Mouse (Mus musculus): ENCODE measurements around the gene Cyb5d1. TPM values are rescaled to one million over a fixed set of nuclear protein-coding genes. Genes with fewer than 3 reads are reported as not detected.

Gene Cyb5d1
- total RNA-seq, 2 experiments from 2014 or later = 21.3 to 22.1 TPM

DNA sequence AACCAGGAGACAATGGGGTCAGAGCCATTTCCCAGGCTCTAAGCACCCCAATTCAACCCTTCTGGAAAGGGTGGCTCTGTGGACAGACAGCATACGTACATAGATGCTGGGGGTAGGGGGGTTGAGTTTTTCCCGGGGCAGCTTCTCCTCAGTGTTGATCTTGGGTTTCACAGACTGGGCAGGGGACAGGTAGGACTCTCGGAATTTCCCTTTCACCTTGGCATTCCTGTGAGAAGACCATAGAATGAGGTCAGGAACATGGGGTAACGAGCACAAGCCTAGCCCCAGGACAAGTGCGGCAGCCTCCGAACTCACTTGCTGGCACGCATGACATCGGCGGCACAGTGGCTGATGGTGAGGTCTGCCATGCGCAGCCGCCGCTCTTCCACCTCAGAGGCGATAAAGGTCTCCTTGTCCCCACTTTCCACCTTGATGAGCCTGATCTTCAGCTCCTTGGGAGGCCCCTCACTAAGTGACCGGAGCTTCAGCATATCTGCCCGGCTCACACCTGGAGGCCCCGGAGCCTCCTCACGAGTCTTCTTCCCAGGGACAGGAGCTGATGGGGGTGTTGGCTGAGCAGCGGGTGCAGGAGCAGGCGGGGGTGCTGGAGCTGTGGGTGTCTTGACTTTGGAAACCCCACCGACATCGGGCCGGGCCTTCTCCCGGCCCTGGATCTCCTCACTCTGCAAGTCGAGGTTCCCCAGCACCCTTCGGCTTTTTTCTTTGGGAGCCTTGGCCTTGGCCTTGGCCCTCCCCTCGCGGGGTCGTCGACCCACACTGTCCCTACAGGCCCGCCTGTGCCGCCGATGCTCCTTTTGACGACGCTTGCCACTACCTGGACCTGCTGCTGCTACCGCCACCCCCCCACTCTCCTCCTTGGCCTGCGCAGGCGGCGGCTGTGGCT lies 8.5 kb upstream of the Cyb5d1 start:
- DNase-seq = peak; percentile 17

DNA sequence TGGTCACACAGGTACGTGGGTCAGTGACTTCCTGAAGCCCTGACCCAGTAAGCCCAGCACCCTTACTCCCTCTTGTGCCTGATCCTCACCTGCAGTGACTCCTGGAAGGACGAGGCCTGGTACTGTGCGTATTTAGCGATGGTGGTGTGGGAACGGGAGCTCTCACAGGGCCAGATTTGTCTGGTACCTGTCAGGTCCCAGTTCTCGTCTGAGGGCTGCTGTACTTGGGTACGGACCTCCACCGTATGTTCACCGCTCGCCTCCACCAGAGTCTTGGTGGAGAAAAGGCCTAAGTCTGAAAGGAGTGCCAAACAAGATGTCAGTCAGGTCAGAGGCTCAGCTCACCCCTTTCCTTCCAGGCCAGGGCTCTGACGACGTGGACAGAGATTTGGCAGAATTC lies 6.6 kb upstream of the Cyb5d1 start:
- DNase-seq = no peak

DNA sequence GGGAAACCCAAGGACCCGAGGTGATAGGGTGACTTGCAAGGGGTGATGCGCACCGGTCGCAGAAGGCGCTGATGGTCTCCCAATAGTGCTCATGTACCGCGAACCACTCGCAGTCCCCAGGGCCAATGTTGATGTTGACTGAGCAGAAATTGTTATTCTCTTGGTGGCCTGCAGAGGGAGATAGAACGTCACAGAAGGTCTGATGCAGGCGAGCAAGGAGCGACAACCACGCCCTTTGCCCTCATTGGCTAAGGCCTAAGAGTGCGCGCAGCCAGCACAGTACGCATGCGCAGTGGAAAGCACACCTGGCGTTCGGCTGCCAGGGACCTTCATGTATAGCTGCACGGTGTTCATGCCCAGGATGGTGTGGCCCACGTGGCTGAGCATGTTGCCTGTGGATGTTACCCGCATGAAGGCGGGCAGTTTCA lies 5.8 kb upstream of the Cyb5d1 start:
- peak; percentile 89 for DNase-seq

DNA sequence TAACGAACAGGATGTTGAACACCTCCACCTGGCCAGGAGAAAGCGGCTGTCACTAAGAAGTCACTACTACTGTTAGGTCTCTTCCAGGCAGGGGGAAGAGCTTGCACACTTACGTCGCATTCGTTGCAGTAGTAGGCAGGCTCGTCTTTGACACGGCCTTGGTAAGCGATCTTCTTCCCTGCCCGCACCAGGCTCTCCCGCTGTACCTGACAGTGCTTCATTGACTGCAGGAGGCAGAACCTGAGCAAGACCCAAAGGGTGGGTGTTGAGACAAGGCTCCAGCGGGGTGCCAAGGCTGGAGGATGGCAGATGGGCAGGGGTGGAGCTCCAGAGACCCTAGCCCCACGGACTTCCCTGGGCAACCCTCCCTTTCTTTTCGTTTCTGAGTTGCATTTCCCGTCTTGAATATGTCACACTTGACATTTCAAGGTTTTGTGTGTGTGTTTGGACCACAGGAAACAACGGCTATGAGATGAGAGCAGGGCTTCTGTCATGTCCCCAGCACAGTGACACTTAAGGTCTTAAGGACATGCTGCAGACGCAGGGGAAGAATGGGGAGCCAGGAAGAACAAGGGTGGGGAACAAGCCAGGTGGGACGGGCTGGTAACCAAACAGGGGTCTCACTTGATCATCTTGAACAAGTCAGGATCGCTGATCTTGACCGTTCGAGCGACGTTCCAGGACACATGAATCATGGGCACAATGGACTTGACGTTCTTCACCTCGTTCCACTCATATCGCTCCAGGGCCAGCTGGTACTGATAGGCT lies 4.8 kb upstream of the Cyb5d1 start:
- DNase-seq = no peak

DNA sequence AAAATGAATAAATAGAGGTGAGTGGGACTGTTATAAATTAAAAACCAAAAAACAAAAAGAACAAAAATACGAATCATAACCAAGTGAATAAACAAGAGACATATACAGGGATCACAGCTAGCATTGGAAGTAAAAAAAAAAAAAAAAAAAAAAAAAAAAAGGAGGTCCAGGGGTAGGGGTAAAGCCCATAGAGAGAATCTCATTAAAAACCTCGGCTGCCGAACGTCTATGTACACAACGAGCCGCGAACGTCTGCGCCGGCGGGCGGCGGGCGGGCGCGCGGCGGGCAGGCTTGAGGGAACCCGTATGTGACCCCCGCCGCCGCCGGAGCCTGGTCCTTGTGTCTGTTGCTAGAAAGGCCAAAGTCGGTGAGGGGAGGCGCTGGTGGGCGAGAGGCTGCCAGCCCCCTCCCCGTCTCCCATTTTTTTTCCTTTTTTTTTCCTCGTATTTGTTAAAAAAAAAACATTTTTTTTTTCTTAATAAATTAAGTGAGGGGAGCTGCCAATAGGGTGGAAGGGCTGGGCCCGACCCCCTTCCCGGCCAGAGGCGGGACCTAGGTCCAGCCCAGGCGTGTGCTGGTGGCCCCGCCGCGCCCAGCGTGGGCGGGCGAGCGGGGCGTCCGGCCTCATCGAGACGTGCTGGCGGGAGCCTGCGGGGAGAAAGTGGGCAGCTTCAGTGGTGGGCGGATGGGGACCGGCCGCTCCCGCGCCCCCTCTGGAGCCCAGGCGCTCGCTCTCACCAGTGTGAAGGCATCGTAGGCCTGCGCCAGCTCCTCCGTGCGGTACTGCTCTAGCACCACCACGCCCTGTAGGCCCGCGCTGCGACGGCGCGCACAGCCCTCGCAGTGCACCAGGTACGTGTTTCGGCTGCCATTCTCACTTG lies 4.0 kb upstream of the Cyb5d1 start:
- peak; percentile 45 for DNase-seq

DNA sequence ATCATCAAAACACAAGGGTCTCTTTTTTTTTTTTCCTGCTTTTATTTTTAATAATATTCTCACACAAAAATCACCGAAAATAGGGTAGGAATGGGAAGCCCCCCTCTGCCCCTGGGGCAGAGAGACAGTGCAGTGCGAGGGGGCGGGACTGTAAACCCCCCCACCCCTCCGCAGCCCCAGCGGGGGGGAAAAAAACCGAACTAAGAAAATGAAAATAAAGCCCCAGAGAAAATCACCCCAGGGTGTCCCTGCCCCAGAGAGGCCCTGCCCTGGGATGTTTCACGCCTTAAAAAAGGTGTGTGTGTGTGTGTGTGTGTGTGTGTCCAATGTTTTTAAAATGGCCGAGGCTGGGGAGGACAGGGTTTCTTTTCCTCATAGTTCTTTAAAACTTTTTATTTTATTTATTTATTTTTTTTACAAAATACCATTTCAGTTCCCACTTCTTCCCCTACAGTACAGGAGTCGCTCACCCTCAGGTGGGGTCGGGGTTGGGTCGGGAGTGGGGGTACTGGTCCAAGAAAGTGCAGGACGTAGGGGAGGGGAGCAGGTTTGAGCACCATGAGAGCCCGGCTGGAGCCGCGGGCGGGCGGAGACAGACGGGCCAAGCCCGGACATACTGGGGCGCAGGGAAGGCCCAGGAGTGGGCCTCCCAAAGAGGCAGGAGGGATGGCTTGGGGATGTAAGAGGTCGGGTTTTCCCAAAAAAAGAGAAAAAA lies 3.2 kb upstream of the Cyb5d1 start:
- no peak for DNase-seq

DNA sequence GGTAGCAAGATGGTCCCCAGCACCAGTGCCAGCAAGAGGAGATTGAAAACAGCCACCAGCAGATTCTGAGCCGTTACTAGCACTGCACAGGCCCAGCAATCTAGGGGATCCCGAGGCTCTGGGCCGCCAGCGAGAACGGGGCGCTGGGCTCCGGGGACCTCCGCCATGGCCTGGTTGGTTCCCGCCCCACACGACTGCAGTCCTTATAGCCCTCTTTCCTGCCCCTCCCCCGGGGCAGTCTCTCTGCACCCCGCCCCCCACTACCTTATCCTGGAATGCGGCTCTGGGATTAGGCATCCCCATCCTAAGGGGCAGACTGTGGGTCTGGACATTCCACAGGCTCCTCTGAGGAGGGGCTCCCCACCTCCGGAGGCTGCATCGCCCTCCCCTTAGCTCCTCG lies 2.6 kb upstream of the Cyb5d1 start, which contains the start of gene Tmem88:
TSS of gene Tmem88 (minus strand) at position 176 of the 400 bp plus-strand sequence.
- DNase-seq = peak; percentile 72

DNA sequence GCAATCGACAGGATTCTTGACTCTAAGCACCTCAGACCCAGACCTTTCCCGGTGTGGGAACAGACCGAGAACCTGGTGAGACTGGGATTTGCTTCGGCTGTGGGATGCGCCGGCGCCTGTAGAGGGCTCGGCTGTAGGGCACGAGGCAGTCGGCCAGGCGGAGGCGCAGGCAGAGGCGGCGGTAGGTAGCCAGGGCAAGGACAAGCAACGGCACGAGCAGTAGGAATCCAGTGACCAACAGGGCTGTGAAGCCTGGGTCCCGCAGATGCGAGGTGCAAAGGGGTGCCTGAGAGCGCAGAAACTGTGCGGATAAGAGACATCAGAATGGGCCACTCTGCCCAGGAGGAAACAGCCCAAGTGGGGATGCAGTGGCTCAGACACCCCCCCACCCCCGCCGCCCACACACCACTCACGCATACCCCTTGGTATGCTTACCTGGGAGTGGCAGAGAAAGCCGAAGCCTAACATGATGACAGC lies 2.2 kb upstream of the Cyb5d1 start:
- DNase-seq = peak; percentile 58

DNA sequence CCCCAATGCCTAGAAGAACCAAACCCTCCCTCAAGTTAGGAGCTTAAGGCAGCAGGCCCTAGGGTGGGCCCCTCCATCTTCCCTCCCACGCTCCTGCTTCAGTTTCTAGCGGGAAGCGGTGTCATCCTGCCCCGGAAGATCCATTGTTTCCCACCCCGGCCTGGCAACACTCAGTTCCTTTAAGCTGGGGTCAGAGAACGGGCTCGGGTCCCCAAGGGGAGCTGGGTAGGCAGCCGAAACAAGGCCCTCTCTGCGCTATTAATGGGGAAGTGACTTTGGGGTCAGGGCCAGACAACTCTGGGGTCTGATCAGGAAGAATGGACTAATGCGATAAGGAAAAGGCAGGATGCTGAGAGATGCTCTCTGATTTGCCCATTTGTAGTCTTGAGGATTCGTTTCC lies 1.3 kb upstream of the Cyb5d1 start:
- peak; percentile 73 for DNase-seq

DNA sequence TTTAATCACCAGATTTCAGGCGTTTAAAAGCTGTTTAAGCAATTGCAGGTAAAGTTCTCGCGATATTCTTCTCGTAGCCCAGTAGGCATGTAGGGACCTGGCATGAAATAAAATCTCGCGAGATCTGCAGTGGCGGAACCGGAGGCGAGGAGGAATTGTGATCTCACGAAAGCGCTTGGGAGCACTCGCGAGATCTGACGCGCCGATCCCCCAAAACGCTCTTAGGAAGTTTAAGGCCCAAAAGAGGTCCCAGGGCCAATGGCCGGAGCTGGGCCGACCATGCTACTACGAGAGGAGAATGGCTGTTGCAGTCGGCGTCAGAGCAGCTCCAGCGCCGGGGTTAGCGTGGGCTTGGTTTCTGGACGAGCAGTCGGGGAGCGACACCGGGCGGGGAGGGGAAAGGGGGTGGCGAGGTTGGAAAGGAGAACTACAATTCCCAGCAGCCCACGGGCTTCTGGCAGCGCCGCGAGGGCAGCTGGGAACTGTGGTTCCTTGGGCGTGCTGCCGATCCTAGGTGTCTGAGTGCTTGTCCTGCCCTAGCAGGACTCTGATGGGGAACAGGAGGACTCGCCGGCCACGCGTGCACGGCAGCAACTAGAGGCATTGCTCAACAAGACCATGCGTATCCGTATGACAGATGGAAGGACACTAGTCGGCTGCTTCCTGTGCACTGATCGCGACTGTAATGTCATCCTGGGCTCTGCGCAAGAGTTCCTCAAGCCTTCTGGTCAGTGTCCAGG lies 373 bp upstream of the Cyb5d1 start:
- DNase-seq = peak; percentile 95

DNA sequence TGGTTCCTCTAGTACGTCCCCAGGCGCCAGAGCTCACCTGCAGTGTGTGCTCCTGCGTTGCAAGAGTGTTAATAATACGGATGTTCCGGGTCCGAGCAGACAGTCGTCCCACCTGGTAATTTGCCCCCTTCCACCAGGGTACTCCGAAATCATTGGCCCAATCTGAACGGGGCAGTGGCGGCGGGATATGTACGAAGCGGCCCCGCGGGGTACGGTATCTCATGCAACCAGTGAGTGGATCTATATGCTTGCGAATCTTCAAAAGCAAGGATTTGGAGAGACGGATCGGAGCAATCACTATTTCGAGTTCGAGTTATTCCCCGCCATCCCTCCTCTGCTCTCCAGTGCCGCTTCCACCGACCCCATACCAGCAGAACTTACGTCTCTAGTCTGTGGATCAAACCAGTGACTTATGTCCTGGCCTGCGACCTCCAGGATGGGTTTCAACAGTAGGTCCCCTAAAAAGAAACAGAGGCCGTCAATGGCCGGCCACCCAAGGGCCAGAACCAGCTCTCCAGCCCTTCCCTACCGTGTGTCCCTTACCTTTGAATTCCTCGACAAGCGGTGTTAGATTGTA lies 752 bp downstream of the Cyb5d1 start:
- DNase-seq = peak; percentile 25

DNA sequence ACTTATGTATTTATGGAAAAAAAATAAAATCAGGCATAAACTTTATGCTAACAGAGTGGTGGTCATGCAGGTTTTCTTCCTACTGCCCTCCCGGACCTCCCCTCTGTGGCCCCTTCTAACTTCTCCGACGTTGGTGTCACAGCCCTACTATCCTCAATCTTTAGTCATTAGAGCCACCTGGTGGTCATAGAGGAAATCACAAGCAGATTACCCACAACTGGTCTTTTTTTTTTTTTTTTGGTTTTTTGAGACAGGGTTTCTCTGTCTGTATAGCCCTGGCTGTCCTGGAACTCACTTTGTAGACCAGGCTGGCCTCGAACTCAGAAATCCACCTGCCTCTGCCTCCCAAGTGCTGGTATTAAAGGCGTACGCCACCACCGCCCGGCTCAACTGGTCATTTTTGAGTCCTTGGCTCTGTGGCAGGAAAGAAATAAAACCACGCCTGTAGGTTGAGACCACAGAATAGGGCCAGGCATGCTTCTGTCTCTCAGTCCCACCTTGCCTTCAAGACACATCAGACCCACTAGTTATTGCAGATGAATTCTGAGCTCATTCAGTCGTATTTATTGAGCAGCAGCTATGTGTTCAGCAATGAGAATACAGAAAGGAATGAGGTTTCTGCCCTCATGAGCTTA lies 4.9 kb downstream of the Cyb5d1 start:
- peak; percentile 81 for DNase-seq

DNA sequence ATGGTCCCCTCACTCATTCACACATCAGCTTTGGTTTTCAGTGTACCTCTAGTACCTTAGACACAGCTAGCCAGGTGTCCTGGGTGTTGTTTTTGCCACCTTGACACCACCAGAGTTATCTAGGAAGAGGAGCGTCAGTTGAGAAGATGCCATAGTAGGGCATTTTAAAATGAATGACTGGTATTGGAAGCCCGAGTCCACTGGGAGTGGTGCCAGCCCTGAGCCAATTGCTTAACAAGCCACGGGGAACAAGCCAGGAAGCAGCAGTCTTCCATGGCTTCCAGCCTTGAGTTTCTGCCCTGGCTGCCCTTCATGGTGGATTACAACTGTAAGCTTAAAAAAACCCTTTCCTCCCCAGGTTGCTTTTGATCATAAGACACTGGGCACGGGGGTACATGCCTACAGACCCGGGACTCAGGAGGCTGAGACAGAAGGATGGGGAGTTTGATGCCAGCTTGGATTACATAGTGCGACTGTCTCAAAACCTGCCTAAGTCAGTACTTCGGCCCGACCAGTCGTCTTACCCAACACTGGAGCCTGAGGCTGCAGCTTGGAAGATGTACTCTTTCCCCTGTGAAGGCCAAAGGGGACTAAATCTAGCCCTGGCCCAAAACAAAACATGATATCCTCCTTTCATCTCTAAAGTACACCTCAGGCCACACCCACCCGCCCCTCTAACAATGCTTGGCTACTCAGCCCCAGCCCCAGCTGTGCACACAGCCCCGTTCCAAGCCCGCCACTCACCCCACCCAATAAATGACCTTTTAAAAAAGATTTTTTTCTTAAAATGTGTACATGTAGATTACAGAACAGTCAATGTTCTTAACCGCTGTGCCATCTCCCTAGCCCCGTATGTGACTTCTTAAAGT lies 5.7 kb downstream of the Cyb5d1 start:
- peak; percentile 45 for DNase-seq

DNA sequence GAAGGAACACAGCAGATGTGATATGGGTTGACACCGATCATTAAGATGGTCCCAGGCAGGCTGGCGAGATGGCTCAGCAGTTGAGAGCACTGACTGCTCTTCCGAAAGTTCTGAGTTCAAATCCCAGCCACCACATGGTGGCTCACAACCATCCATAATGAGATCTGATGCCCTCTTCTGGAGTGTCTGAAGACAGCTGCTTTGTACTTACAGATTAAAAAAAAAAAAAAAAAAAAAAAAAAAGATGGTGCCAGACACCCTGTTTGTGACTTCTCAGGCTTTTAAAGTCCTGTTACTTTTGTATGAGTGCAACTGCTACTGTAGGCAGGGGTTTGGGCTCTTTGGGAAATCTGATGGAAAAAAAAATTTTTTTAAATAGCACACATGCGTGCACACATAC lies 6.8 kb downstream of the Cyb5d1 start:
- no peak for DNase-seq

DNA sequence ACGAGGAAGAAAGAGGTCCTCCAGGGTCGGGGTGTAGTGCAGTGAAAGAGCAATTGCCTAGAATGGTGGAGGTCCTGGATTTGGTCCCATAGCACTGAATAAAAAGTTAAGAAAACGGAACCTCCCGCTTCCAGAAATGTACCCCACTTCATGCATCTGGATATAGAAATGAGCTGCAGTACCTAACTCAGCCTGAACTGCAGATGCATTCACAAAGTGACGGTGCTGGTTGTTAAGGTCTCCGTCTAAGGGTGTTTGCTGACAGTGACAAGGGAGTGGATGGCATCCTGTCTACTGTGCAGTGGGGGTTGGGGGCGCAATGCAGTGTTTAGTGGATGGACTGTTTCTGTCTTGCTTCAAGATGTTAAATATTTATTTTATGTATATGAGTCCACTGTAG lies 8.7 kb downstream of the Cyb5d1 start:
- no peak for DNase-seq

DNA sequence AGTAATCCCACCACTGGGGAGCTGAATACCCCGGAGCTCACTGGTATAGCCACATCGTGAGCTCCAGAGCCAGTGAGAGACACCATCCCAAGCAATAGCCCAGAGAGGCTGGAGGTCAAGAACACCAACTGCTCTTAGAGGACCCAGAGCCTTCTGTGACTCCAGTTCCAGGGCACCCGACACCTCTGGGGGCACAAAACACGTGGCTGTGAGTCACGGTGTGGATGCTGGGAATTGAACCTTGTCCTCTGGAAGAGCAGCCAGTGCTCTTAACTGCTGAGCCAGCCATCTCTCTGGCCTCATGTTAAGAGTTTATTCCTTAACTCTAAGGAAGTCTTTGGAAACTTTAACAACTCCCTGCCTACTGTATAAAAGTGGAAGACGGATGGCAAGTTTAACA lies 10.5 kb downstream of the Cyb5d1 start:
- no peak for DNase-seq

DNA sequence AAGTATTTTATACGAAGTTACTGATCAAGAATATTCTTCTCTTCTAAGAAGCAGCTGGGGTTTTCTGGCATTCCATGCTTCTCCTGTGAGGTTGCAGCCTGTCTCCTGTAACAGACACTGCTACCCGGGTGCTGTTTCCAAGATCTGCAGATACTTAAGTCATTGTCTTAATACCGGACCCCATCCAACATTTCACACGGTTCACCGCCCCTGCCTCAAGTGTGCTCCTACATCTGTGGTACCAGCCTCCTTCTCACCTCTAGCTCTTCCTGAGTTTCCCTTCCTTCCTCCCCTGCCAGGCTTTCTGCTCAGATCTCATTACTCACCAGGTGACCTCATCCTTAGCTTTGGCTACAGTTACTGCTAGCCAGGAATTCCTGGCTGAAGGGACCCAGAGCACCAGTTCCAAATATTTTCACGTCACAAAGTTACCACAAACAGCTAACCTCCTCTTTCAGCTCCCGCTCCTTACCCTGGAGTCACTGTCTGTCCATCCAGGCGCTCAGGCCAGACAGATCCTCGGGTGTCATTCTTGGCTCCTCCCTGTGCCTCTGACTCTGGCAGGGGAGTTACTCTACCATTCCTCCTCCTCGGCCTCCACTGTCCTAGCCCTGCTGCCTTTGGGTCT lies 12.8 kb downstream of the Cyb5d1 start:
- no peak for DNase-seq

DNA sequence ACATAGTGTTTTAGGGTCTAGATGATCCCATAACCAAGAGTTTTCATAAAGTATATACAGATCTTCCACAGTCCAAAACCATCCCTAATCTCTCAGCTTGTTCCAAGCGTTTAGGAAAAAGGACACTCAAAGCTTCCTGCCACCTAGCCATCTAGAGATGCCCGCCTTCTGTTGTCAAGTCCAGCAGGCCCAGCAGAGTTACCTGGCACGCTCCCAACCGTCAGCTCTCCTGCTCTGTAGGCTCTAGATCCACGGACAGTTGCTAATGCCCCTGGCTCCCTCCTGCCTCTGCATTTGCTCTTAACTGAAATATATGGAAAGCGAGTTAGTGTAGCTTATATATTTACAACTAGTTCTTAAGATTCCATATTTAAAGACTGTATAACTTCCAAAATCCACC lies 14.1 kb downstream of the Cyb5d1 start:
- no peak for DNase-seq

DNA sequence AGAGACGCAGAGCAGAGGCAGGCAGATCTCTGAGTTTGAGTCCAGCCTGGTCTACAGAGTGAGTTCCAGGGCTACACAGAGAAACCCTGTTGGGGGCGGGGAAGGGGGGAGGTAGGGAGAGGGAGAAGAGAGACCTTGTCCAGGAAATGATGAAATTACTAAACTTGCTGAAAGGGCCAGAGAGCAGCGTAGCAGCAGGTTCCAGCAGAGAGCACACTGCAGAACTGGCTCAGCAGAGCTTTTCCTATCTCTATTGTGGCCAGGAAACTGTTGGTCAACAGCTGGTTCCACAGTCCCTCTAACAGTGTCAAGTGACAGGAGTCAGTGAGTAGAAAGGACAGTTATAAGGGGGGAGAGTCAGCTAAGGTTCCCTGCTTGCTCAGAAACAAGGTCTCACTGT lies 15.8 kb downstream of the Cyb5d1 start:
- no peak for DNase-seq

Measured in heart, postnatal 4 days (tissue).